Mouse (Mus musculus): Measurements from ENCODE around the gene Sema4b. TPM values are rescaled to one million over a fixed set of nuclear protein-coding genes. Genes with fewer than 3 reads are reported as not detected.

Sema4b gene
- total and polyA plus RNA-seq, 3 experiments = 1.5 to 9.4 (median 6.7) TPM

GRCm38 (mm10) chr7:80152756-80153155, 33.9 kb upstream of the Sema4b start:
- peaks cover 6% of the 10 kb centered on the region in 2 experiments for H3K4me1 ChIP-seq (ENCODE audit: control insufficient read depth in 1 of 2, insufficient read depth in 2 of 2)
- no peak overlapping the region for H3K9ac ChIP-seq (ENCODE audit: insufficient read depth, low read depth)

DNA sequence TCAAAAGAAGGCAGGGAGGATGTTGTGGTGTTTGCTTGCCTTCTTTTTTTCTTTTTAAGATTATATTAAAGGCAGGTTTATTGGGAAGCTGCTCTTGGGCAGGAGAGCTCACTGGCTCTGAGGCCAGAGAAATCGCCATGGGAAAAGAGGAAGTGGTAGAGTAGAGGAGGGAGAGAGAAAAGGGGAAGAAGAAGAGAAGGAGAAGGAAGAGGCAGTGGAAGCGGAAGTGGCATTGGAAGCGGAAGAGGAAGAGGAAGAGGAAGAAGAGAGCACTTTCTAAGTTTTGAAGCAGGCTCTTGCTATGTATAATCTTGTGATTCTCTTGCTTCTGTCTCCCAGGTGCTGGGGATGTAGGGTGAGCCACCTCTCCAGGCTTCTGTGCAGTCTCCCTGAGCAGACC, 32.0 kb upstream of the Sema4b start:
- Histone ChIP-seq H3K4me3 (replicated peaks in 1 of 3; ENCODE audit: low read depth in 2 of 3, low read length in 2 of 3, poor library complexity in 1 of 3) (no peak overlapping the region), H3K27me3 (replicated peaks) (peaks cover 2% of the 10 kb centered on the region), H3K27ac (ENCODE audit: insufficient read depth, low read depth) (no peak overlapping the region), H3K36me3 (replicated peaks in 1 of 2; ENCODE audit: control insufficient read depth in 1 of 2, insufficient read depth in 1 of 2, low read length in 1 of 2) (no peaks in the 10 kb centered on the region), H3K79me2 (replicated peaks; ENCODE audit: control insufficient read depth, extremely low read depth, insufficient read depth, poor library complexity, severe bottlenecking) (no peaks in the 10 kb centered on the region), H3K4me1 (ENCODE audit: control insufficient read depth in 1 of 2, insufficient read depth in 2 of 2) (peaks cover 6 to 16% of the 10 kb centered on the region in 2 experiments), H3K9ac (ENCODE audit: insufficient read depth, low read depth) (no peak overlapping the region), H3K9me3 (replicated peaks; ENCODE audit: low read length) (peaks cover 5% of the 10 kb centered on the region), H3K4me2 (ENCODE audit: insufficient read depth, low read depth, poor library complexity, severe bottlenecking) (no peak overlapping the region)
- in situ Hi-C loops (cut with MboI; ENCODE audit: low pct_ligation_motif_present, low pct_unique_long_range_greater_than_20kb, low sequenced_read_pairs) = no loop called here
- DNase-seq (ENCODE audit: extremely low read depth) = no peak
- dilution Hi-C loops (cut with MboI; ENCODE audit: extremely low pct_ligation_motif_present, extremely low pct_unique_long_range_greater_than_20kb, low sequenced_read_pairs) = no loop called here
- no peak for TF ChIP-seq KAT2A (IDR thresholded peaks at IDR 0.05; ENCODE audit: insufficient replicate concordance, low read length)
- TF ChIP-seq MYC (IDR thresholded peaks at IDR 0.05; ENCODE audit: low read depth, low read length) = no peak
- no peak for TF ChIP-seq ELF1 (IDR thresholded peaks at IDR 0.05; ENCODE audit: low read depth, low read length)
- TF ChIP-seq ZNF384 (IDR thresholded peaks at IDR 0.05; ENCODE audit: low read depth, low read length) = no peak
- TF ChIP-seq JUND (conservative IDR thresholded peaks at IDR 0.05; ENCODE audit: low read depth, low read length) = no peak
- TF ChIP-seq ZKSCAN1 (IDR thresholded peaks at IDR 0.05; ENCODE audit: borderline replicate concordance, low read depth, low read length) = no peak
- TF ChIP-seq CTCF (conservative IDR thresholded peaks at IDR 0.05 in 1 of 2, IDR thresholded peaks at IDR 0.05 in 1 of 2; ENCODE audit: low read depth in 2 of 2, low read length in 2 of 2) = no peak
- TF ChIP-seq USF1 (IDR thresholded peaks at IDR 0.05; ENCODE audit: low read depth, low read length) = no peak
- TF ChIP-seq USF2 (conservative IDR thresholded peaks at IDR 0.05; ENCODE audit: low read depth, low read length) = no peak
- no peak for TF ChIP-seq TBP (conservative IDR thresholded peaks at IDR 0.05; ENCODE audit: low read depth, low read length)
- TF ChIP-seq E2F4 (IDR thresholded peaks at IDR 0.05; ENCODE audit: insufficient replicate concordance, low read depth, low read length) = no peak
- no peak for TF ChIP-seq ZC3H11A (IDR thresholded peaks at IDR 0.05; ENCODE audit: low read depth, low read length)
- TF ChIP-seq NRF1 (IDR thresholded peaks at IDR 0.05; ENCODE audit: low read depth, low read length) = no peak
- TF ChIP-seq HCFC1 (IDR thresholded peaks at IDR 0.05; ENCODE audit: low read depth, low read length) = no peak
- TF ChIP-seq POLR2AphosphoS2 (IDR thresholded peaks at IDR 0.05; ENCODE audit: low read depth, low read length) = no peak
- TF ChIP-seq BHLHE40 (IDR thresholded peaks at IDR 0.05; ENCODE audit: low read depth, low read length) = no peak

More at GRCm38 (mm10) chr7:80152756-80153155, 33.9 kb upstream of the Sema4b start:
- Histone ChIP-seq H3K9me3 (replicated peaks; ENCODE audit: low read length) (peaks cover 5% of the 10 kb centered on the region), H3K27me3 (replicated peaks) (no peaks in the 10 kb centered on the region), H3K4me2 (ENCODE audit: insufficient read depth, low read depth, poor library complexity, severe bottlenecking) (no peak overlapping the region), H3K27ac (ENCODE audit: insufficient read depth, low read depth) (no peak overlapping the region), H3K79me2 (replicated peaks; ENCODE audit: control insufficient read depth, extremely low read depth, insufficient read depth, poor library complexity, severe bottlenecking) (no peaks in the 10 kb centered on the region), H3K4me3 (replicated peaks in 1 of 3; ENCODE audit: low read depth in 2 of 3, low read length in 2 of 3, poor library complexity in 1 of 3) (no peak overlapping the region), H3K36me3 (replicated peaks in 1 of 2; ENCODE audit: control insufficient read depth in 1 of 2, insufficient read depth in 1 of 2, low read length in 1 of 2) (no peaks in the 10 kb centered on the region)
- dilution Hi-C loops (cut with MboI; ENCODE audit: extremely low pct_ligation_motif_present, extremely low pct_unique_long_range_greater_than_20kb, low sequenced_read_pairs) = no loop called here
- in situ Hi-C loops (cut with MboI; ENCODE audit: low pct_ligation_motif_present, low pct_unique_long_range_greater_than_20kb, low sequenced_read_pairs) = no loop called here
- TF ChIP-seq SIN3A (IDR thresholded peaks at IDR 0.05; ENCODE audit: low read length) (no peak), IRF4 (IDR thresholded peaks at IDR 0.05; ENCODE audit: low read depth, low read length) (no peak), NRF1 (IDR thresholded peaks at IDR 0.05; ENCODE audit: low read depth, low read length) (no peak), MAX (IDR thresholded peaks at IDR 0.05; ENCODE audit: low read length) (no peak), USF2 (conservative IDR thresholded peaks at IDR 0.05; ENCODE audit: low read depth, low read length) (no peak), TBP (conservative IDR thresholded peaks at IDR 0.05; ENCODE audit: low read depth, low read length) (no peak), MYC (IDR thresholded peaks at IDR 0.05; ENCODE audit: low read depth, low read length) (no peak), GABPA (IDR thresholded peaks at IDR 0.05; ENCODE audit: insufficient replicate concordance, low read depth, low read length) (no peak), MAZ (IDR thresholded peaks at IDR 0.05; ENCODE audit: low read depth, low read length) (no peak), RAD21 (IDR thresholded peaks at IDR 0.05; ENCODE audit: low read depth, low read length) (no peak), ELF1 (IDR thresholded peaks at IDR 0.05; ENCODE audit: low read depth, low read length) (no peak), MXI1 (IDR thresholded peaks at IDR 0.05; ENCODE audit: low read depth, low read length) (no peak), JUND (conservative IDR thresholded peaks at IDR 0.05; ENCODE audit: low read depth, low read length) (no peak), CTCF (conservative IDR thresholded peaks at IDR 0.05 in 1 of 2, IDR thresholded peaks at IDR 0.05 in 1 of 2; ENCODE audit: low read depth in 2 of 2, low read length in 2 of 2) (no peak), E2F4 (IDR thresholded peaks at IDR 0.05; ENCODE audit: insufficient replicate concordance, low read depth, low read length) (no peak)
- DNase-seq (ENCODE audit: extremely low read depth) = no peak
